Mouse (Mus musculus) frontal cortex, postnatal 10 days (tissue): ENCODE data around the gene Cdk2ap2.
"Not testable (repeated sequence)": the region's sequence is repeated elsewhere in the genome, so short reads cannot be mapped to it uniquely, and the experiment has no call there.

Source experiments
- DNase-seq, 2 experiments: peaks; one replicate each; pipeline ENCODE4 v3.0.0; 2022; ENCODE audit warnings: low spot score in 2 of 2, mixed read lengths in 1 of 2

The Cdk2ap2 gene

DNA sequence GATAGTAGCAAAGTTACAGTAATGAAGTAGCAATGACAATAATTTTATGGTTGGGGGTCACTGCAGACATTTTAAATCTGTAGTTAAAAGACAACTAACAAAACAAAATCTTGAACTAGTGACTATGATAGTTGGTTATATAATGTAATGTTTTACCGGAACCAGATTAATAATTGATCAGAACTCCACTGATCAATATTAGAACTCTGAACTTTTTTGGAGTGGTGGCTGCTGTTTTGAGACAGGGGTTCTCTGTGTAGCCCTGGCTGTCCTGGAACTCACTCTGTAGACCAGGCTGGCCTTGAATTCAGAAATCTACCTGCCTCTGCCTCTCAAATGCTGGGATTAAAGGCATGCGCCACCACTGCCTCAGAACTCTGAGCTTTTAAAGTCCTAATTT lies 28.7 kb upstream of the Cdk2ap2 start:
- DNase-seq = not testable (repeated sequence)

GRCm38 (mm10) chr19:4068717-4069410 lies 28.1 kb upstream of the Cdk2ap2 start:
- no peak for DNase-seq

GRCm38 (mm10) chr19:4070311-4070710 lies 26.7 kb upstream of the Cdk2ap2 start:
- no peak for DNase-seq

- DNase-seq = no peak
Observed at GRCm38 (mm10) chr19:4070756-4071155, 26.2 kb upstream of the Cdk2ap2 start.

GRCm38 (mm10) chr19:4071406-4071805 lies 25.6 kb upstream of the Cdk2ap2 start:
- no peak for DNase-seq

GRCm38 (mm10) chr19:4072706-4073424 lies 24.1 kb upstream of the Cdk2ap2 start:
- no peak for DNase-seq

- no peak for DNase-seq
Observed at GRCm38 (mm10) chr19:4075531-4075930, 21.5 kb upstream of the Cdk2ap2 start.

GRCm38 (mm10) chr19:4079594-4079993 lies 17.4 kb upstream of the Cdk2ap2 start:
- no peak for DNase-seq

GRCm38 (mm10) chr19:4080511-4081009 lies 16.4 kb upstream of the Cdk2ap2 start:
- no peak for DNase-seq

- DNase-seq = no peak
Observed at GRCm38 (mm10) chr19:4081394-4081793, 15.6 kb upstream of the Cdk2ap2 start, which contains the start of gene Cabp2. Cabp2 (plus strand) TSS chr19:4081578.

DNA sequence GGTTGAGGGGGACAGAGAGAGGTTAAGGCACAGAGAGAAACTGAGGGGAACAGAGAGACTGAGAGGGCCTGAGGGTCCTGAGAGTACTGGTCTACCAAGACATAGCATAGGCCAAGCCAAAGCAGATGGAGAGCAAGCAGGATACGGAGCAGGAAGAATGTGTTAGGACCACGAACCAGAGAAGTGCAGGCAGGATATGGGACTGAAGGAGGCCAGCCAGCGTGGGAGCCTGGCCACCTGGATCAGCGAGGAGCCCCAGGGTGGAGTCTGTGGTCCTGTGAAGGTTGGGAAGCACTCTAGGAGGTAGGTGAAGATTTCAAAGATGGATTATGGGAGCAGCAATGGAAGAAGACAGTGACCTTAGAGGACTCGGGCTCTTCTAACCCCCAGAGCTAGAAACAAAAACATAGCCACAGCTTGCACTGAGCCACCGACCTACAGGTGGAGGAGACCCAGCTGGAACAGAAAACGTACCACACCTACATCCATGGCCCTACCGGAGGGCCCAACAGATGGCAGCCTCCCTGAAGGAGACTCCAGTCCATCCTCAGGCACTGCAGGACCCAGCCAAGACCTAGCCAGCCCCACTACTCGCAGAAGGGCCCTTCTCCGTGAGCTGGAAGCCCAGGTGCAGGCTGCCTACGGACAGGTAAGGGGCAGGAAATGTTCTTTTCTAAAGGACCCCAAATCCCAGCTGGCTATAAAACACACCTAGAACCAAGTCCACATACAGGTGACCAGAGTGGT lies 14.6 kb upstream of the Cdk2ap2 start:
- DNase-seq = no peak

- DNase-seq = no peak
Observed at GRCm38 (mm10) chr19:4083316-4083715, 13.7 kb upstream of the Cdk2ap2 start.

DNA sequence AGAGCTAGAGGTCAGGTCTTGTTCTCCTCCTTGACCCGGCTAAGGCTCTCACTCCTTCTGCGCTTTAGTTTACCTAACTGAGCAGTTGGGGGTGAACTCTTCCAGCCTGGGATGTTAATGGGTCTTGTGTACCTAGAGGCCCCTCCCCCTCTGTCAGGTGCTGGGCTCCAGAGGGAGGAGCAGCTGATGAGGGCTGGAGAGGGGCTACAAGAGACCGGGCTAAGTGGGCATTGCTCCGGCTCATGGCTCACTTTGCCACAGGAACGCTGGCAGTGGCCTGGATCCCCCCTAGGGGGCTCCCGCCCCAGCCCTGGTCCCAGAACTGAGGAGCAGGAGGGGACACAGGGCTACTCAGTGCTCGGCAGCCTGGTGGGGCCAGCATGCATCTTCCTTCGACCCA lies 13.2 kb upstream of the Cdk2ap2 start:
- DNase-seq = no peak

DNA sequence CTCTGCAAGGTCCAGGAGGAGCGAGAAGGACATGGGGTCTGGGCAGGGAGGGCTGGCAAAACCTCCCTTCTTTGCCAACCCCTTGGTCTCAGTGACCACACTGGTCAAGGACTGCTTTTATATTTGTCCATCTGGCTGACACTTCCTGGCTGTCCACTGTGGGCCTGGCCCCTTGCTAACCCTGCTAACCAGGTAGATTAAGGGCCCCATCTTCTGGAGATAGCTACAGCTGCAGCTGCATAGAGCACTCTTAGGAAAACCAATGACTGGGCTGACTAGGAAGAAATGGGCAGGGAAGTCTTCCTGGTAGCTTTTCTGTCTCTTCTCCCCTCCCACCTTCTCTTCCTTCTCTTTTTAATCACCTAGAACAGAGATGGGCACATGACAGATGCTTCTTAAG lies 12.0 kb upstream of the Cdk2ap2 start:
- no peak for DNase-seq

GRCm38 (mm10) chr19:4086156-4086555 lies 10.8 kb upstream of the Cdk2ap2 start:
- DNase-seq = no peak

DNA sequence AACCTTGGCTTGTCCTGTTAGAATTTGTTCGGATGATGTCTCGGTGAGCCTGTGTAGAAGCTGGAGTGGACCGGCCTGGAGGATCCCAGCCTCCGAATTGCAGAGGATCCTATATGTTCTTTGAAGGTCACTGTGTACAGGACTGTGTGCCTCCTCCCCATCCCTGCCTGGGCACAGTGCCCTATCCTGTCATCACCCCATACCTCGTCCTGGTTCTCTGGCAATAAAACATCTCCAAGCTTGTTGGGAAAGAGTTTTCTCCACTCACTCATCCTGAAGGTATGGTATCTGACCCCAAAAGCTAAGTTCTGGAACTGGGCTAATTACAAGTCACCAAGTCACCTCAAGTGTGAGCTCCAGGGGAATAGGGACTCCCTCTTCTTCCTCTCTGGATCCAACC lies 9.9 kb upstream of the Cdk2ap2 start:
- DNase-seq = no peak

DNA sequence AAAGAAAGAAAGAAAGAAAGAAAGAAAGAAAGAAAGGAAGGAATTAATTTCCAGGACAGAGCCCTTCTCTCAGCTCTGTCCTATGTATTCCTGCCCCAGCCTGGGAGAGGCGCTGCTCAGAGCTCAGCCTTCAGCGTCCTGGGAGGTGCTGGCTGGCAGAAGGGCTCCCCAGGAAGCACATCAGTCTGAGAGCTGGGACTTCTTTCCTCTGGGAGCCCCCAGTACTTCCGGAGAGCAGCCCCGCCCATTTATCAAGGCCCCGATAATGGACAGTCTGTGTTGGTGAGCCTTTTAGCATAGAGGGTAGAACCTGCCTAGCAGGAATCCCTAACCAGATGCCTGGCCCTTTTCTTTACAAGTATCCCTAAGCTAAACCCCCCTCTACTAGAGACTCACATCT lies 8.8 kb upstream of the Cdk2ap2 start:
- DNase-seq = no peak

- DNase-seq = peak in 1 of 2 experiments; percentile 4
Observed at GRCm38 (mm10) chr19:4089128-4089527, 7.9 kb upstream of the Cdk2ap2 start.

DNA sequence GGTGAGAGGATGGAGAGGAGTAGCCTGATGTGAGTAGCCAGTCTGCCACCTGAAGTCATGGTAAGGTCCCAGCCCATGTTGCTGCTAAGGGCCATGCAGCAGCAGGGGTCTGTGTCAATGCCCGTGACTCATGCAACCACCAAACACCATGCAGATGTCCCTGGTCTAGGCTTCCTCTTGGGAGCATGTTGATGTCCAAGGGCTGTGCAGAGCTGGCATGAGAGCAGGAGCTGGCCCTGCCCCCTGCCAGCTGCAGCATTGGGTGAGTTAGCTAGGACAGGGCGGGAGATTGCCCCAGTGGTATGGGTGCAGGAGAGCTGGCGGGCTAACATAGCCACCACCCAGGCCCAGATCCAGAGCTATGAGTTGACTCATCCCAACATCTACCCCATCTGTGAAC lies 6.5 kb upstream of the Cdk2ap2 start:
- DNase-seq = no peak

- DNase-seq = no peak
Observed at GRCm38 (mm10) chr19:4091383-4091782, 5.6 kb upstream of the Cdk2ap2 start.

DNA sequence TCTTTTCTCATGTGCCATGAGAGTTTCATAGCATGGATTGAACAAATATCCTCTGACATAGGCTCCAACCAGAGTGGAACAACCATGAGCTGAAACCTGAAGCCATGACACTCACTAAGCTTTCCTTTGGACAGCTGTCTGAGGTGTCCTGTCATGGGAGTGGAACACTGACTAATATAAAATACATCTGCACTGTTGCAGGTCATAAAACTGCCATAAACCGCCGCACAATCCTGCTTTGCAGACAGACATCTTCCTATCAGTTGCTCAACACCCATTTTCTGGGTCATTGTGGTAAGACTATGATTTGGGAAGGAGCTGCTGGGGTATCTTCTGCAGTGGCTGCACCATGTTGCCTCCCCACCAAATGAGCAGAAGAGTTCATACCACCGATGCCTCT lies 4.2 kb upstream of the Cdk2ap2 start:
- DNase-seq = no peak

GRCm38 (mm10) chr19:4093772-4094171 lies 3.2 kb upstream of the Cdk2ap2 start:
- no peak for DNase-seq
